Mouse (Mus musculus) testis, adult 2 months (tissue): ENCODE results near the gene Kif1b.

ENCODE experiments used
- CTCF ChIP-seq: fragments of 200-500 bp; IDR thresholded peaks from 2 replicates; pipeline ENCODE4 v1.5.1; 2012; ENCODE audit warnings: low read depth, mild to moderate bottlenecking, inconsistent platforms, low read length, moderate library complexity; ENCODE audit not compliant: control insufficient read depth, insufficient read depth, insufficient replicate concordance
- POLR2A ChIP-seq: fragments of 200-500 bp; IDR thresholded peaks from 2 replicates; pipeline ENCODE4 v1.6.1; 2012; ENCODE audit warnings: low read depth, mild to moderate bottlenecking, inconsistent platforms, low read length, moderate library complexity; ENCODE audit not compliant: control insufficient read depth

- no peak for TF ChIP-seq POLR2A
- TF ChIP-seq CTCF: no peak
Observed at GRCm38 (mm10) chr4:149145151-149145550, 162.3 kb downstream of the Kif1b start.
